Mouse (Mus musculus): ENCODE measurements at regions not wholly inside any gene's neighbourhood (a gene's known extent, or its start where the extent isn't known, plus 50 kb on each side); places are given as distances from the start of the nearest gene placed in this dataset.
"Not testable (repeated sequence)": the region's sequence is repeated elsewhere in the genome, so short reads cannot be mapped to it uniquely, and the experiment has no call there.

- Histone ChIP-seq H3K4me1 (replicated peaks; ENCODE audit: control insufficient read depth, insufficient read depth, low read length) (no peaks in the 10 kb centered on the region), H3K27me3 (replicated peaks; ENCODE audit: control insufficient read depth, insufficient read depth, low read length) (no peaks in the 10 kb centered on the region), H3K9me3 (ENCODE audit: control insufficient read depth, low read length) (no peaks in the 10 kb centered on the region), H3K4me2 (ENCODE audit: low read length) (no peak overlapping the region), H3K27ac (ENCODE audit: low read length) (no peak overlapping the region), H3K4me3 (replicated peaks; ENCODE audit: low read length) (no peak overlapping the region), H3K9ac (replicated peaks; ENCODE audit: low read depth, low read length) (no peak overlapping the region), H3K36me3 (ENCODE audit: control insufficient read depth, insufficient read depth) (no peaks in the 10 kb centered on the region)
- 63% methylated on average over 3 of the region's 3 CpGs for WGBS
- 0 out of 2 replicates have a peak, but pooled peaks have one; percentile 45 for ATAC-seq
Measured at GRCm38 (mm10) chr9:86104664-86105063, 262.5 kb downstream of the Tpbg start.

GRCm38 (mm10) chr9:86105851-86106250 lies 263.7 kb downstream of the Tpbg start:
- no peak overlapping the region for H3K9ac ChIP-seq (replicated peaks; ENCODE audit: low read depth, low read length)
- H3K36me3 ChIP-seq (ENCODE audit: control insufficient read depth, insufficient read depth) = no peaks in the 10 kb centered on the region
- no peak overlapping the region for H3K4me3 ChIP-seq (replicated peaks; ENCODE audit: low read length)
- H3K4me1 ChIP-seq (replicated peaks; ENCODE audit: control insufficient read depth, insufficient read depth, low read length) = no peaks in the 10 kb centered on the region
- WGBS = 78% methylated on average over 3 of the region's 3 CpGs
- H3K27ac ChIP-seq (ENCODE audit: low read length) = no peak overlapping the region
- H3K4me2 ChIP-seq (ENCODE audit: low read length) = no peak overlapping the region
- H3K9me3 ChIP-seq (ENCODE audit: control insufficient read depth, low read length) = no peaks in the 10 kb centered on the region
- H3K27me3 ChIP-seq (replicated peaks; ENCODE audit: control insufficient read depth, insufficient read depth, low read length) = no peaks in the 10 kb centered on the region
- ATAC-seq = no peak

GRCm38 (mm10) chr9:86109906-86110305 lies 267.7 kb downstream of the Tpbg start:
- Histone ChIP-seq H3K36me3 (ENCODE audit: control insufficient read depth, insufficient read depth) (no peaks in the 10 kb centered on the region), H3K27ac (ENCODE audit: low read length) (no peak overlapping the region), H3K9ac (replicated peaks; ENCODE audit: low read depth, low read length) (no peak overlapping the region), H3K4me1 (replicated peaks; ENCODE audit: control insufficient read depth, insufficient read depth, low read length) (no peaks in the 10 kb centered on the region), H3K4me2 (ENCODE audit: low read length) (no peak overlapping the region), H3K4me3 (replicated peaks; ENCODE audit: low read length) (no peak overlapping the region), H3K9me3 (ENCODE audit: control insufficient read depth, low read length) (no peaks in the 10 kb centered on the region), H3K27me3 (replicated peaks; ENCODE audit: control insufficient read depth, insufficient read depth, low read length) (no peaks in the 10 kb centered on the region)
- no peak for ATAC-seq
- WGBS = 81% methylated on average over 1 of the region's 1 CpGs

- Histone ChIP-seq H3K27ac (ENCODE audit: low read length) (no peak overlapping the region), H3K27me3 (replicated peaks; ENCODE audit: control insufficient read depth, insufficient read depth, low read length) (no peaks in the 10 kb centered on the region), H3K9ac (replicated peaks; ENCODE audit: low read depth, low read length) (no peak overlapping the region), H3K4me3 (replicated peaks; ENCODE audit: low read length) (no peak overlapping the region), H3K36me3 (ENCODE audit: control insufficient read depth, insufficient read depth) (no peaks in the 10 kb centered on the region), H3K9me3 (ENCODE audit: control insufficient read depth, low read length) (no peaks in the 10 kb centered on the region), H3K4me2 (ENCODE audit: low read length) (no peak overlapping the region), H3K4me1 (replicated peaks; ENCODE audit: control insufficient read depth, insufficient read depth, low read length) (no peaks in the 10 kb centered on the region)
- 76% methylated on average over 3 of the region's 3 CpGs for WGBS
- ATAC-seq = no peak
Measured at GRCm38 (mm10) chr9:86119370-86119769, 277.2 kb downstream of the Tpbg start.

- H3K9me3 ChIP-seq (ENCODE audit: control insufficient read depth, low read length); H3K27ac ChIP-seq (ENCODE audit: low read length); H3K4me3 ChIP-seq (replicated peaks; ENCODE audit: low read length); H3K36me3 ChIP-seq (ENCODE audit: control insufficient read depth, insufficient read depth); ATAC-seq; H3K4me1 ChIP-seq (replicated peaks; ENCODE audit: control insufficient read depth, insufficient read depth, low read length); H3K27me3 ChIP-seq (replicated peaks; ENCODE audit: control insufficient read depth, insufficient read depth, low read length); H3K4me2 ChIP-seq (ENCODE audit: low read length); H3K9ac ChIP-seq (replicated peaks; ENCODE audit: low read depth, low read length): not testable (repeated sequence)
- WGBS = 74% methylated on average over 1 of the region's 1 CpGs
Measured at GRCm38 (mm10) chr9:86135617-86136016, 293.4 kb downstream of the Tpbg start.

GRCm38 (mm10) chr9:86145903-86146302 lies 303.7 kb downstream of the Tpbg start:
- Histone ChIP-seq H3K27ac (ENCODE audit: low read length) (no peak overlapping the region), H3K27me3 (replicated peaks; ENCODE audit: control insufficient read depth, insufficient read depth, low read length) (no peaks in the 10 kb centered on the region), H3K4me1 (replicated peaks; ENCODE audit: control insufficient read depth, insufficient read depth, low read length) (no peaks in the 10 kb centered on the region), H3K9ac (replicated peaks; ENCODE audit: low read depth, low read length) (no peak overlapping the region), H3K4me2 (ENCODE audit: low read length) (no peak overlapping the region), H3K4me3 (replicated peaks; ENCODE audit: low read length) (no peak overlapping the region), H3K9me3 (ENCODE audit: control insufficient read depth, low read length) (no peaks in the 10 kb centered on the region), H3K36me3 (ENCODE audit: control insufficient read depth, insufficient read depth) (no peaks in the 10 kb centered on the region)
- 90% methylated on average over 4 of the region's 4 CpGs for WGBS
- no peak for ATAC-seq

- Histone ChIP-seq H3K27ac (ENCODE audit: low read length) (no peak overlapping the region), H3K9me3 (ENCODE audit: control insufficient read depth, low read length) (no peaks in the 10 kb centered on the region), H3K9ac (replicated peaks; ENCODE audit: low read depth, low read length) (no peak overlapping the region), H3K4me3 (replicated peaks; ENCODE audit: low read length) (no peak overlapping the region), H3K4me1 (replicated peaks; ENCODE audit: control insufficient read depth, insufficient read depth, low read length) (no peaks in the 10 kb centered on the region), H3K27me3 (replicated peaks; ENCODE audit: control insufficient read depth, insufficient read depth, low read length) (no peaks in the 10 kb centered on the region), H3K4me2 (ENCODE audit: low read length) (no peak overlapping the region), H3K36me3 (ENCODE audit: control insufficient read depth, insufficient read depth) (no peaks in the 10 kb centered on the region)
- 95% methylated on average over 1 of the region's 1 CpGs for WGBS
- no peak for ATAC-seq
Measured at GRCm38 (mm10) chr9:86160316-86160715, 304.4 kb downstream of the Ube2cbp start.

- Histone ChIP-seq H3K9me3 (ENCODE audit: control insufficient read depth, low read length) (no peaks in the 10 kb centered on the region), H3K4me3 (replicated peaks; ENCODE audit: low read length) (no peak overlapping the region), H3K4me1 (replicated peaks; ENCODE audit: control insufficient read depth, insufficient read depth, low read length) (no peaks in the 10 kb centered on the region), H3K36me3 (ENCODE audit: control insufficient read depth, insufficient read depth) (no peaks in the 10 kb centered on the region), H3K27ac (ENCODE audit: low read length) (no peak overlapping the region), H3K4me2 (ENCODE audit: low read length) (no peak overlapping the region), H3K27me3 (replicated peaks; ENCODE audit: control insufficient read depth, insufficient read depth, low read length) (no peaks in the 10 kb centered on the region), H3K9ac (replicated peaks; ENCODE audit: low read depth, low read length) (no peak overlapping the region)
- no peak for ATAC-seq
- WGBS = 56% methylated on average over 3 of the region's 3 CpGs
Measured at GRCm38 (mm10) chr9:86166362-86167067, 298.2 kb downstream of the Ube2cbp start.

GRCm38 (mm10) chr9:86170756-86171155 lies 294.0 kb downstream of the Ube2cbp start:
- 90% methylated on average over 2 of the region's 2 CpGs for whole genome bisulfite sequencing

More at GRCm38 (mm10) chr9:86170756-86171155, 294.0 kb downstream of the Ube2cbp start:
- Histone ChIP-seq H3K4me3 (replicated peaks; ENCODE audit: low read length) (no peak overlapping the region), H3K4me1 (replicated peaks; ENCODE audit: control insufficient read depth, insufficient read depth, low read length) (no peaks in the 10 kb centered on the region), H3K9me3 (ENCODE audit: control insufficient read depth, low read length) (no peaks in the 10 kb centered on the region), H3K4me2 (ENCODE audit: low read length) (no peak overlapping the region), H3K27ac (ENCODE audit: low read length) (no peak overlapping the region), H3K27me3 (replicated peaks; ENCODE audit: control insufficient read depth, insufficient read depth, low read length) (no peaks in the 10 kb centered on the region), H3K9ac (replicated peaks; ENCODE audit: low read depth, low read length) (no peak overlapping the region), H3K36me3 (ENCODE audit: control insufficient read depth, insufficient read depth) (no peaks in the 10 kb centered on the region)
- ATAC-seq = no peak
